Mouse (Mus musculus) spleen, postnatal 36 days (tissue): ENCODE results near the gene Dnm3.
A peak's percentile ranks its signal among the peaks of the same experiment; 100 is the strongest.

Source experiments
- DNase-seq, 2 experiments: peaks; one replicate each; pipeline ENCODE4 v3.0.0; 2022; ENCODE audit warnings: low spot score in 2 of 2, mixed read lengths in 1 of 2

Dnm3 gene

GRCm38 (mm10) chr1:162023681-162024270 is 454.1 kb downstream of the Dnm3 start:
- no peak for DNase-seq

GRCm38 (mm10) chr1:162020766-162021165 is 457.1 kb downstream of the Dnm3 start:
- no peak for DNase-seq

DNA sequence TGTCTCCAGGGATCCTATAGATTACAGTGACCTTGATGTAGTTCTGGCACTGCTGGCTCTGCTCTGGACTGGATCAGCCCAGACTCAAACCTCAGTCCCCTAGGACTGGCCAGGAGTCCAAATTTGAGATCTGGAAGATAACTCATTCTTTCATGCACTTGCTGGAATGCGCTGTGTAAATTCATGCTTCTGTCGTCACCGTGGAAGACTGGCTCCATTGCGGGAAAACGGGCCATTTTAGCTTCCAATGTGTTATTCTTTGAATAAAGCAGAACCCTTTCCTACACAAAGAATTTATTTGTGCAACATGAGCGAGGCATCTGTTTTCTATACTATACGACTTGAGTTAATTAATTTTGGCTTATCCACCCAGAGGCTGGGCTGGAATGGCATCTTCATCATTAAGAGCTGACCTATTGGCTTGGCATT is 457.5 kb downstream of the Dnm3 start:
- no peak for DNase-seq

DNA sequence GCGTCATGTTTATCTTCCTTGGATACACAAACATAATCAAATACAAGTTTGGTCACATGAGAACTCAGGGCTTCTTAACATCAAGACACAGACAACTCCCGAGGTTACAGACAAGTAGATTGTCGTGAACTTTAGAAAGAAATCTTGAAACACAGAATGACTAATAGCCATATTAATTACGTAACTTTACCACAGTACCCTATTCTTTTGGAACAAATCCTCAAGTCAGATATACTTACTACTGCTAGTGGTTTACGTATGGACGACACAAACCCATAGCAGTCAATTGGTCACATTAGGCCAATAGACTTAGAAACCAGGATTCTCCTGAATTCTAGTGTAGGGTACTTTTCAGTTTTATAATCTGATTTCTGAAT is 459.2 kb downstream of the Dnm3 start:
- DNase-seq: no peak

DNA sequence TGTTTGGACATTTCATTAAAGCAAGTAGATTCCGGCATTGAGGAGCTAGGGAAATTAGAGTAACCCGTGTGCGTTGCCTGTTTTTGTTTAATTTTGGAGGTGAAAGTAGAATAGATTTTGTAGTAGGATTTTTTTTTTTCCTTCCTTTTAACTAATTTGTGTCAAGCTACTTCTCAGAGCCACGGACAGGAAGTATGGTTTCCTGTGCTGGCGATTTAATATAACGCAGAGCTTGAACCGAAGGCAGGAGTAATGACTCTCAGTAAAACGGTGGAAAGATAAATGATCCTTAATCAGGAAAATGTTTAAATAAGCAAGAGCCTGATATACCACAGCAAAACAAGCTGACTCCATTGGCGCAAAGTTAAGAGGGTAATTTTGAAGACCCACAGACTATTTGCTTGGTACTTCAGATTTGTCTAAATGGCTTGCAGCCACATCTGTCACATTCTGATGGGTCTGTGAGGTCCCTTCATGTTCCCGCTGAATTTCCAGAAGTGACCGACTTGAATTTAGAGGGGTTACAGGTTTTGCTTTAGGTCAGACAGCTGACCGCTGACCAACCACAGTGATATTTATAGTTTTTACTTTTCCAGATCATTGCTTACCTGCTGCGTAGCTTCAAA is 459.7 kb downstream of the Dnm3 start:
- DNase-seq: no peak

- no peak for DNase-seq
Observed at GRCm38 (mm10) chr1:162016982-162017381, 460.9 kb downstream of the Dnm3 start.

GRCm38 (mm10) chr1:162015247-162015862 is 462.5 kb downstream of the Dnm3 start:
- no peak for DNase-seq

DNA sequence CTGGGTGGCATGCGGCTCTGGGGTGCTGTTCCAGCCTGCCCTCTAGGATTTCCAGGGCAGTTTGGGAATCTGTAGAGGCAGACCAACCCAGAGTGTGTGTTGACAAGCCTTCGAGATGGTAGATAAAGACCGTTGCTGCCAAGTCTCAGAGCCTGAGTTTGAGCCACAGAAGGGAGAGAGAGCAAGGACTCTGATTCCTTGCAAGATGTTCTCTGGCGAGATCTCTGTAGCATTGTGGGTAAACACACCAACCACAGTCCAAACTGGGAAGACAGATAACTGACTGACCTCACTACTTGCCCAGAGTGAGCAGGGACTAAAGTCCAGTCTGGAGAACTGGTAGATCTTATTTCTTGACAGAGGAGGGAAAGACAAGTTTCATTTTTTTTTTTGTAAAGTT is 464.3 kb downstream of the Dnm3 start:
- no peak for DNase-seq

- no peak for DNase-seq
Observed at GRCm38 (mm10) chr1:162011523-162012245, 466.1 kb downstream of the Dnm3 start.

DNA sequence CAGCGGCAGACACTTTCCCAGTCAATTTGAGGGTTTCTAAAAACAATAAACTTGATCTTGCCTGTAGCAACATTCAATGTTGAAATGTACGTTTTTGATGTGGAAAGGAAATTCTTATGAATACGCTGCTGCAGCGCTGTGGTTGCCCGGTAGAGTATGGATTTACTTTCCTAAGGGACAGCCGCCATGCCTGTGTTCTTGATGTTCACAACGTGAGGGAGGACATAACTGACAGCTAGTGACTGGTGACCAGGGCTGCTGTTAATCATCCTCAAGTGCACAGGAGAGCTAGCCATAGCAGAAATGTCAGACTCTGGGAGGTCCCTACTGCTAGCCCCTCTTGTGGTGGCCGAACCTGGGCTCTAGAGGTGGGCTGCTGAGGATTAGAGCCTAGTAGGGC is 468.7 kb downstream of the Dnm3 start:
- DNase-seq: no peak

- no peak for DNase-seq
Observed at GRCm38 (mm10) chr1:162008631-162009067, 469.2 kb downstream of the Dnm3 start.

- DNase-seq: no peak
Observed at GRCm38 (mm10) chr1:162008208-162008607, 469.6 kb downstream of the Dnm3 start.

DNA sequence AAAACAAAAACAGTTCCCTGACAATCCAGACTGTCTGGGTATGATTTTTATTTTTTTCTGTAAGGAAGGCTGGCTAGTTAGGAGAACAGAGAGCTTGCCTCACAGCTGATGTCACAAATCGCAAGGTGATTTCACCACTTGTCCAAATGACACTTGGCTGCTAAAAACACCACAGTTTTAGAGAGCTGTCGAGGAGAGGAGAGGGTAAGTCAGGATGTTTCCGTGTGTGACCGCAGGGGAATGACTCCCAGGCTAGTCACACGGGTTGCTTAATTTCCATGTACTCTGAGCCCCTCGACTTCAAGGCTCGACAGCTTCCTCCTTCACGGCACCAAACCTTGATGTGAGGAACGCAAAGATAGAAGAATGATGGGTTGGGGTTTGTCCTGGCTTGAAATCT is 471.7 kb downstream of the Dnm3 start:
- no peak for DNase-seq

- DNase-seq: peak; percentile 14 to 25
Observed at GRCm38 (mm10) chr1:162004821-162005770, 472.7 kb downstream of the Dnm3 start.

- no peak for DNase-seq
Observed at GRCm38 (mm10) chr1:162004518-162004780, 473.4 kb downstream of the Dnm3 start.

GRCm38 (mm10) chr1:162003729-162004517 is 473.9 kb downstream of the Dnm3 start:
- no peak for DNase-seq

DNA sequence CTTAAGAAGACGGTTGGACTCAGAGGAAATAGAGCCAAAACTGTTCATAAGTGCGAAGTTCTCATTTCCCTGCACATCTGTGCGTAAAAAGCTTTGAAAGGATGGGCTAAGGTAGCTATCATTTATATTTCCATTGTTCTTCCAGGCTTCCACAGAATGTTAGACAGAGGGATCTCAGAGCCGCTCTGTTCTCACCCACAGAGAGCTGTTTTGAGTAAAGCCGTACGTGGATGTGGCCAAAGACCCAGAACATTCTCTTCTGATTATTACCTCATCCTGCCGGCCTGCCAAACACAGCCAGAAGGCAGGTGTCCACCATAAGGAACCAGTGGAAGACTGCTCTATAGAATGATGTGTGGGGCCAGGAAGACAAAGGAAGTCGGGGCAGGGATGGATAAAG is 476.5 kb downstream of the Dnm3 start:
- DNase-seq: no peak

DNA sequence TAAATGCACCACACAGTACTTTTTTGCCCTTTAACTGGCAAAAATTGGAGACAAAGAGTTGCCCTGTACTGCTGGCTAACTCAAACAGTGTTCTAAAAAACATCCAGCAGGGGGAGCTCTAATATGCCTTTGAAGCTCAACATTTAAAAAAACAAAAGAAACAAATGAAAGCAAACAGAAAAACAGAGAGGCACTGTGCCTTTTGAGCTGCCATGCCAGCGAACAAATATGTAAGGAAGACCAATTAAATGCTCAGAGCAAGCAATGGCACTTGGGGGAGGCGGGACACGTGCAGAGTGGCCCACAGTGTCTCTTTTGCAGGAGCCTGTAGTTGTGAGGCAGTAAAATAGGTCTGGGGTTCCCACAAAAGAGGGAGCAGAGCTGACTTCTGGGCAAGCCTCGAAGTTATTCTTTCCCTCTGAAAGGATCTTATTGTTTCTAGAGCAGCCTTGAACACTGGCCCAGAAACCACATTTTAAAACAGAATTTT is 477.9 kb downstream of the Dnm3 start:
- DNase-seq: peak; percentile 24 to 46

- no peak for DNase-seq
Observed at GRCm38 (mm10) chr1:161999338-161999737, 478.5 kb downstream of the Dnm3 start.

DNA sequence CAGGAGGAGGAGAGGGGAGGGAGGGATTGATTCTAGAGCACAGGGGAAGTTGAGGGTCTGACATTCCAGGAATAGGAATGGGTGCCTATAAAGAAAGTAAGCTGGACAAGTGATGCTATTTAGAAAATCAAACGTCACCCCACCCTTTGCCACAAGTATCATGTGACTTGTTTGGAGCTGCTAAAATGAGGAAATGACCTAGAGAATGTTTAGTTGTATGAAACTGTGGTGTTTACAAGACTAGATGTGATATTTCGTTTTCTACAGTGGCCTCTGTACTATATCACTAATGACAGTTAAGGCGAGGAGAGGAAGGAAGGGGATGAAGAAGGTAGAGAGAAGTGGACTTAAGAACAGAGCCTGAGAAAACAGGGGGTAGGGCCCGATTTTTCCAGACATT is 479.1 kb downstream of the Dnm3 start:
- DNase-seq: peak in 1 of 2 experiments; percentile 31

GRCm38 (mm10) chr1:161992389-161992788 is 485.4 kb downstream of the Dnm3 start:
- DNase-seq: no peak
